14 mouse cellular contexts compared by ENCODE assay signal in the genomic region with DNA sequence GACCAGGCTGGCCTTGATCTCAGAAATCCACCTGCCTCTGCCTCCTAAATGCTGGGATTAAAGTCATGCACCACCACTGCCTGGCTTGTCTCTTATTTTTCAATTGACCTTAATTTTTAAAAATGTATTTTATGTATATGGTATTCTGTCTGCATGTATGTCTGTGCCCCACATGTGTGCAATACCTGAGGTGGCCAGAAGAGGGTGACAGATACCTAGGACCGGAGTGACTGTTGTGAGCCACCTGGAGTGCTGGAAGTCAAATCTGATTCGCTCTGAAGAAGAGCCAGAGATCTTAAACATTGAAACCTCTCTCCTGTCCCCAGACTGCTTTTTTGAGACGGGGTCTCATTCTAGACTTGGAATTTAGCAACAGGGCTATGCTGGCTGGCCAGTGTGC. TPM values are rescaled to one million over a fixed set of nuclear protein-coding genes. Genes with fewer than 3 reads are reported as not detected.
DNase-seq lines count a peak whose midpoint lies in the region; ATAC-seq and TF ChIP-seq lines count a peak whose summit lies in the region.
"Had no signal": no experiment of that assay in that cellular context is flagged by ENCODE, and none has a peak within 500 bp of the region (broad histone marks: within the 10 kb centered on the region; RNA-seq: fewer than 3 reads in every experiment).

No protein-coding gene starts in this region.

- no peaks in the 10 kb centered on the region for H3K79me2 ChIP-seq in heart, adult 2 months (replicated peaks; ENCODE audit: control insufficient read depth, insufficient read depth, low read length)

- H3K9ac ChIP-seq in heart, adult 2 months (ENCODE audit: low read depth, low read length), result no peak overlapping the region
- H3K9ac ChIP-seq: heart, embryonic 15.5 days had no signal

- no peaks in the 10 kb centered on the region for H3K27me3 ChIP-seq in heart, adult 2 months (ENCODE audit: control insufficient read depth, insufficient read depth, low read length)
- H3K27me3 ChIP-seq: heart, embryonic 15.5 days had no signal

- H3K4me3 ChIP-seq in heart, adult 2 months, result no peak overlapping the region
- H3K4me3 ChIP-seq: heart, embryonic 15.5 days; myocyte had no signal

- WGBS in heart, adult 2 months, result 82% methylated on average over 3 of the region's 3 CpGs

- peak; percentile 86 for ATAC-seq in megakaryocyte, adult 5-6 weeks (ENCODE audit: poor library complexity, severe bottlenecking)

- H3K27ac ChIP-seq in heart, adult 2 months, result no peak overlapping the region
- H3K27ac ChIP-seq: heart, embryonic 15.5 days had no signal

- intact Hi-C loops in heart, adult 2 months (cut with DNase I), result no loop called here
- intact Hi-C loops in heart, postnatal 10 days (cut with DNase I), result no loop called here

- H3K36me3 ChIP-seq in heart, adult 2 months (ENCODE audit: control insufficient read depth, insufficient read depth, low read length), result no peaks in the 10 kb centered on the region
- H3K36me3 ChIP-seq: heart, embryonic 15.5 days had no signal

- TF ChIP-seq EP300 in heart, adult 2 months (IDR thresholded peaks at IDR 0.05; ENCODE audit: insufficient read depth, low read depth, low read length), result no peak

- no peak for DNase-seq in heart, adult 2 months
- DNase-seq in heart, postnatal 10 days, result no peak
- DNase-seq in 3T3-L1 (ENCODE audit: low read depth, low spot score) (peak; percentile 47), R1 (ENCODE audit: low read depth, low spot score) (peak; percentile 80)
- DNase-seq in adrenal gland, adult 2 months, result no peak
- DNase-seq in lung, postnatal 14 days, result no peak
- no peak for DNase-seq in urinary bladder, postnatal 14 days (ENCODE audit: low spot score)
- DNase-seq: cerebellum, adult 9-10 months; kidney, postnatal 10 days had no signal

- no peaks in the 10 kb centered on the region for H3K4me1 ChIP-seq in heart, adult 2 months (ENCODE audit: control insufficient read depth, insufficient read depth, low read length)
- H3K4me1 ChIP-seq: heart, embryonic 15.5 days had no signal

- peak; percentile 36 for TF ChIP-seq CTCF in heart, adult 2 months (IDR thresholded peaks at IDR 0.05)

- no peak for TF ChIP-seq POLR2A in heart, adult 2 months (IDR thresholded peaks at IDR 0.05; ENCODE audit: insufficient read depth, low read depth, low read length)

RNA-seq across cellular contexts. Expression of gene Gm4869, which starts 26.9 kb away (rescaled TPM):
- total RNA-seq in heart, adult 2 months (2021), result not detected
- polyA plus RNA-seq in heart, adult 2 months (2012; rRNA removed), result 0.06 TPM in 1 of 2 replicates, not detected in the other
- not detected for total RNA-seq in heart, postnatal 10 days (2021)
- total RNA-seq in megakaryocyte, adult 5-6 weeks (2015), result not detected in 2 replicates
- not detected in 2 replicates for total RNA-seq in megakaryocyte, adult 5-6 weeks (2017)
- under 1 TPM; 0.10 to 0.14 TPM for total RNA-seq in adrenal gland, adult 2 months (2021)
- polyA plus RNA-seq in adrenal gland, adult 2 months (2012; rRNA removed), result 0.03 and 0.10 TPM in 2 replicates
- polyA plus RNA-seq: forebrain, embryonic 11.5 days; heart, embryonic 15.5 days; liver, embryonic 16.5 days had no signal

RNA-seq across cellular contexts. Expression of gene Chst12, which starts 33.0 kb away (rescaled TPM):
- 1 to 10 TPM; 4.5 to 4.8 TPM for total RNA-seq in heart, adult 2 months (2021)
- polyA plus RNA-seq in heart, adult 2 months (2012; rRNA removed), result 8.3 and 11.2 TPM in 2 replicates
- total RNA-seq in heart, postnatal 10 days (2021), result 1 to 10 TPM; 7.5 to 8.2 TPM
- total RNA-seq in megakaryocyte, adult 5-6 weeks (2015), result 89.4 and 92.0 TPM in 2 replicates
- 41.7 and 44.5 TPM in 2 replicates for total RNA-seq in megakaryocyte, adult 5-6 weeks (2017)
- total RNA-seq in adrenal gland, adult 2 months (2021), result 10 to 100 TPM in 1 of 2 experiments, 1 to 10 TPM in 1; 9.7 to 17.4 TPM
- 16.6 and 16.7 TPM in 2 replicates for polyA plus RNA-seq in adrenal gland, adult 2 months (2012; rRNA removed)

RNA-seq across cellular contexts. Expression of gene Eif3b, which starts 53.2 kb away (rescaled TPM):
- 10 to 100 TPM; 86.9 to 95.2 TPM for total RNA-seq in heart, adult 2 months (2021)
- 49.0 and 59.8 TPM in 2 replicates for polyA plus RNA-seq in heart, adult 2 months (2012; rRNA removed)
- total RNA-seq in heart, postnatal 10 days (2021), result 100 to 1,000 TPM; 101 to 105 TPM
- 82.3 and 108 TPM in 2 replicates for total RNA-seq in megakaryocyte, adult 5-6 weeks (2015)
- total RNA-seq in megakaryocyte, adult 5-6 weeks (2017), result 43.2 and 74.9 TPM in 2 replicates
- total RNA-seq in adrenal gland, adult 2 months (2021), result 100 to 1,000 TPM; 161 to 186 TPM
- polyA plus RNA-seq in adrenal gland, adult 2 months (2012; rRNA removed), result 86.3 and 128 TPM in 2 replicates

Comparison
In these comparisons a context has a peak if more than half of its experiments do, and no peak if none do; other contexts are left out.
1. DNase-seq: peak in 3T3-L1 (single experiment) and R1 (single experiment); none in heart, adult 2 months (0 of 2), heart, postnatal 10 days (0 of 2), adrenal gland, adult 2 months (single experiment), lung, postnatal 14 days (single experiment) and urinary bladder, postnatal 14 days (single experiment).